Mouse (Mus musculus) thymus, postnatal 25 days (tissue): ENCODE measurements around the gene Zfp414.

Experiments
- DNase-seq: peaks from one replicate; pipeline ENCODE4 v3.0.0; 2022

The Zfp414 gene

DNA sequence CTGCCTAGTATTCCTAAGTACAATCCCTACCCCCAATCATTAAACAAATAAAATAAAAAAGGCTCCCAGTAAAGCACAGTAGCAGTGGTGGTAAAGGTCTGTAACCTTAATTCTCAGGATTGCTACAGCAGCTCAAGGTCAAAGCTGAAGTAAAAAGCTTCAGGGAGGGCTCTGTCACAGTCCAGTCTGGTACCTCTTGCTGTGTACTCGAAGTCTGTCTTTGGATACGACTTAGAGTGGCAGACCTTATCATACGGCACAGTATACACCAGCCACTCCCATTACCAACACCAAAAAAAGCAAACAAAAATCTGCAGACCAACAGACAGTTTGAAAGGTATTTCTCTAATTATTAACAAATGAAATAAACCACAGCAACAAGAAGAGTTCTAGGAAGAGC is 37.9 kb downstream of the Zfp414 start:
- no peak for DNase-seq

GRCm38 (mm10) chr17:33669681-33670080 is 40.8 kb downstream of the Zfp414 start:
- DNase-seq = no peak

GRCm38 (mm10) chr17:33673837-33674236 is 44.9 kb downstream of the Zfp414 start:
- DNase-seq = no peak

DNA sequence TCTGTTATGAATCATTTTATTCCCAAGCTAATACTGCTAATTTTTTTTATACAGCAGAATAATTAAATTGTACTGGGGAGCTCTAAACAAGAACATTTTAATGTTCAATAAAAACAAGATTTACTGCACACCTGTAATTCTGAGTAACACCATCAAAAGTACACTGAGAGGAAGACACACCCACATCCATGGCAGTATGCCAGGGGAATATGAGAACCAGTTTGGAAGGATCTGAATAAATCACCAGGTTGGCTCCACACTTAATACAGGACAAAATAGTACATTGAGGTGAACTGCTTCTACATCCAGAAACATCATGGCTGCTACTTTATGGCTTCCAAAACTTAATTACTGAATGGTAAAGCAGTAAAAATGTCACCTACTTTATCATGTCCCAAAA is 46.6 kb downstream of the Zfp414 start:
- no peak for DNase-seq

- DNase-seq = no peak
These were observed 47.2 kb downstream of the Zfp414 start for GRCm38 (mm10) chr17:33676086-33676485.

DNA sequence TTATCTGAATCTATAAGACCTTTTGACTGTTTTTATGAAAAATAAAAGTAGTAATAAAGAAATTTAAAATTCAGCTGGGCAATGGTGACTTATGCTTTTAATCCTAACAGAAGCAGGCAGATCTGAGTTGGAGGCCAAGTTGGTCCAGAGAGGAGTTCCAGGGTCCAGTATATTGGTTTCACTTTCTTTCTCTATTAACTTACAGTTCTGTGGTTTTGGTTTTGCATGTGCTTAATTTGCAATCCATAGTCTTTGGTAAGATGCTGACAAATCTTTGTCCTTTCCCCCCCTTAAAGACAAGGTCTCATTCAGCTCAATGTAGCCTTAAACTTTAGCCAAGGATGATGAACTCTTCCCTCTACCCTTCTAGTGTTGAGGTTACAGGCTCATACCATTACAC is 49.9 kb downstream of the Zfp414 start:
- no peak for DNase-seq
